Mouse (Mus musculus) forebrain, postnatal 0 days (tissue): Measurements from ENCODE around the gene Antxr1. TPM values are rescaled to one million over a fixed set of nuclear protein-coding genes. Genes with fewer than 3 reads are reported as not detected.

Experiments used
- ATAC-seq: fragments of 200-750 bp; cut with Nextera tagmentation; 2 replicates; pipeline ENCODE4 v1.8.0; 2017; ENCODE audit warnings: mild to moderate bottlenecking, moderate library complexity
- DNase-seq: peaks from one replicate; pipeline ENCODE4 v3.0.0-alpha.2; 2015
- H3K27ac ChIP-seq: fragments of 300-500 bp; sonication (generic); 2 replicates; pipeline ENCODE4 v1.5.1; 2014; ENCODE audit warnings: low read depth, mild to moderate bottlenecking, antibody characterized with exemption, low read length, moderate library complexity, mixed read lengths
- H3K27me3 ChIP-seq: fragments of 300-500 bp; sonication (generic); 2 replicates; pipeline ENCODE4 v1.6.1; 2014; ENCODE audit warnings: mild to moderate bottlenecking, low read length, mixed read lengths; ENCODE audit not compliant: insufficient read depth
- H3K36me3 ChIP-seq: fragments of 300-500 bp; sonication (generic); 2 replicates; pipeline ENCODE4 v1.6.1; 2014; ENCODE audit warnings: mild to moderate bottlenecking, moderate library complexity; ENCODE audit not compliant: insufficient read depth
- H3K4me1 ChIP-seq: fragments of 300-500 bp; sonication (generic); 2 replicates; pipeline ENCODE4 v1.6.1; 2014; ENCODE audit warnings: antibody characterized with exemption; ENCODE audit not compliant: insufficient read depth
- H3K4me2 ChIP-seq: fragments of 300-500 bp; sonication (generic); 2 replicates; pipeline ENCODE4 v1.6.1; 2014; ENCODE audit warnings: low read depth, mild to moderate bottlenecking, moderate library complexity
- H3K4me3 ChIP-seq: fragments of 300-500 bp; sonication (generic); 2 replicates; pipeline ENCODE4 v1.5.1; 2014; ENCODE audit warnings: low read depth, low read length, mixed read lengths
- H3K9ac ChIP-seq: fragments of 300-500 bp; sonication (generic); 2 replicates; pipeline ENCODE4 v1.6.1; 2014; ENCODE audit warnings: mild to moderate bottlenecking
- H3K9me3 ChIP-seq: fragments of 300-500 bp; sonication (generic); 2 replicates; pipeline ENCODE4 v1.6.1; 2016; ENCODE audit warnings: low read length
- CTCF ChIP-seq: sonication (generic); IDR thresholded peaks from 2 replicates; pipeline ENCODE4 v1.5.1; 2016; ENCODE audit warnings: antibody characterized with exemption, control low read depth, low read depth
- WGBS: fragments of 180-500 bp; shearing (Covaris S2); extraction: QIAGEN DNeasy Blood & Tissue Kit; methylation state at CpG from one replicate; pipeline ENCODE4 v1.1.7; 2014; 5-methylcytosine and 5-hydroxymethylcytosine counted together
- polyA plus RNA-seq: library from polyadenylated mRNA; unstranded; fragments of >200 nt; fragmentation: Nextera tagmentation; extraction: Ambion mirVana; gene quantifications from 2 replicates; pipeline ENCODE4 v1.2.1, GENCODE M21; 2015
- total RNA-seq: library from RNA; depleted of rRNA; stranded (reverse); fragments of >200 nt; gene quantifications from 2 replicates; pipeline ENCODE4 v1.2.3, GENCODE M21; 2014

The Antxr1 gene
- total and polyA plus RNA-seq, 2 experiments from 2014 or later = 1.8 to 13.2 TPM

DNA sequence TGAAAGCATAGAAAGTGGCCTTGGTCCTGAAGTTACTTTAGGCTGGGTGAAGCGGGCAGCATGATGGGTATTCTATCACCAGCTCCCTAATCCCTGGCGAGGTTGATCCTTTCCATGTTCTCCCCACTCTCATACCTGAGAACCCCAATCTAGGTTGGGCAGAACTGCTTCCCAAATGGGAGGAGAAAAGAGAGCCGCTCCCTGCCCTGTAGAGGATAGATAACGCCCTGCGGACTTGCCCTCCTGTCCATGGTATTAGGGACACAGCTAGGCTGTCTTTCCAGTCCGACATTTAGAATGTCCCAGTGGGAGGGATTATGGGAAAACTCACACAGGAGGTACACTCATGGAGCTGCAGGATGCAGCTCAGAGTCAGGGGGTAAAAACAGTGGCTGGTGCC, 165.3 kb downstream of the Antxr1 start:
- H3K4me1 ChIP-seq = 0 out of 2 replicates have a peak, but pooled peaks cover 10% of the 10 kb centered on the region
- H3K9ac ChIP-seq = no peak overlapping the region
- H3K9me3 ChIP-seq = no peaks in the 10 kb centered on the region
- H3K4me3 ChIP-seq = no peak overlapping the region
- WGBS = 88% methylated on average over 6 of the region's 6 CpGs
- H3K27ac ChIP-seq = no peak overlapping the region
- no peak for TF ChIP-seq CTCF
- no peak for DNase-seq
- H3K4me2 ChIP-seq = no peak overlapping the region
- ATAC-seq = no peak
- H3K27me3 ChIP-seq = no peaks in the 10 kb centered on the region
- H3K36me3 ChIP-seq = no peaks in the 10 kb centered on the region; the same call in 1 of the 2 replicates

DNA sequence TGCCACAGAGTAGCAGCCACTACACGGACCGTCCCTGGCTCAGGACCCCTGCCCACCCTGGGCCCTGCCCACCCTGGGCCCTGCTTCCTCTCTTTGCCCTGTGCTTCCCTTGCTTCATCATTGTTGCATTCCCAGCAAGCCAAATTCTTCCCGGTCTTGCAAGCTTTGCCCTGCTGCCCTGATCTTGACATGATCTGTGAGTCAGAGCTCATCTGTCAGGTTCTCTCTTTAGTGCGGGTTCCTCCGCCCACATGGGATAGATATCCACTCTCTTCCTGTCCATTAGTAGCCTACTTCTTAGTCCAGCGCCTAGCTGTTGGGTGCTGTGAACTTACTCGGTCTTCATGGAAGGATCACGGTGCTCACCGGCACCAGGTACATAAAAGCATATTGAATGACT, 167.6 kb downstream of the Antxr1 start:
- H3K4me1 ChIP-seq = 0 out of 2 replicates have a peak, but pooled peaks cover 12% of the 10 kb centered on the region
- no peak for DNase-seq
- no peaks in the 10 kb centered on the region for H3K27me3 ChIP-seq
- H3K9me3 ChIP-seq = no peaks in the 10 kb centered on the region
- no peak for TF ChIP-seq CTCF
- no peaks in the 10 kb centered on the region; the same call in 1 of the 2 replicates for H3K36me3 ChIP-seq
- ATAC-seq = no peak
- 94% methylated on average over 9 of the region's 9 CpGs for WGBS
- H3K4me3 ChIP-seq = no peak overlapping the region
- H3K9ac ChIP-seq = no peak overlapping the region
- no peak overlapping the region for H3K4me2 ChIP-seq
- no peak overlapping the region for H3K27ac ChIP-seq

DNA sequence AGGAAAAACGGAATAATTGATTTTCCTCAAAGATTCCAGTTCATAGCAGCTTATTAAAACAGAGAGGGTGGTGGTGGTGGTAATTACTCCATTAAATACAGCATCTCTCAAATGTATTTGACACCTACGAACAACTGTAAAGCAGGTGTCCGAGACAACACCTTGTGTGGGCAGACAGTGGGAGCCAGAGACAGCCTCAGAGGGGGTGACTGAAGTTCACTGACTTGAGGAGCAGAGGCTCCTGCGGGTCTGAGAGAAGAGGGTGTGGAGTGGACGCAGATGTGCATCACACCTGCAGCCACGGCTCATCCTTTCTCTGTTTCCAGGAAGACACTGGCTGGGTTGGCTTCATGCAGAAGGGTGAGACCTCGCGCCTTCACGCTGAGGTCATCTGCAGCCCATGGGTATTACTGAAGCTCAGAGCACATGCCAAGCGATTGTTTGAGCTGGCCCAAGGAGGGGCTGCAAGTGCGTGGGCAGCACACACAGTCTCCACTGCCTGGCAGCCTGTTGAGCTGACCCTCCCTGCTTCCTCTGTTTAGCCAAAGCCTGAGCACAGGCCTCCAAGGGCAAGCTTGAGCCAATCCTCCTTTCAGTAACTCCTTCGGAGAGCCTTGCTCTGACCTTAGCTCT, 168.8 kb downstream of the Antxr1 start:
- DNase-seq (no peak), ATAC-seq (no peak)
- Histone ChIP-seq H3K27me3 (no peaks in the 10 kb centered on the region), H3K4me1 (0 out of 2 replicates have a peak, but pooled peaks cover 12% of the 10 kb centered on the region), H3K36me3 (no peaks in the 10 kb centered on the region; the same call in 1 of the 2 replicates), H3K9me3 (no peaks in the 10 kb centered on the region), H3K9ac (no peak overlapping the region), H3K4me3 (no peak overlapping the region), H3K27ac (no peak overlapping the region), H3K4me2 (no peak overlapping the region)
- no peak for TF ChIP-seq CTCF
- 87% methylated on average over 12 of the region's 12 CpGs for WGBS

DNA sequence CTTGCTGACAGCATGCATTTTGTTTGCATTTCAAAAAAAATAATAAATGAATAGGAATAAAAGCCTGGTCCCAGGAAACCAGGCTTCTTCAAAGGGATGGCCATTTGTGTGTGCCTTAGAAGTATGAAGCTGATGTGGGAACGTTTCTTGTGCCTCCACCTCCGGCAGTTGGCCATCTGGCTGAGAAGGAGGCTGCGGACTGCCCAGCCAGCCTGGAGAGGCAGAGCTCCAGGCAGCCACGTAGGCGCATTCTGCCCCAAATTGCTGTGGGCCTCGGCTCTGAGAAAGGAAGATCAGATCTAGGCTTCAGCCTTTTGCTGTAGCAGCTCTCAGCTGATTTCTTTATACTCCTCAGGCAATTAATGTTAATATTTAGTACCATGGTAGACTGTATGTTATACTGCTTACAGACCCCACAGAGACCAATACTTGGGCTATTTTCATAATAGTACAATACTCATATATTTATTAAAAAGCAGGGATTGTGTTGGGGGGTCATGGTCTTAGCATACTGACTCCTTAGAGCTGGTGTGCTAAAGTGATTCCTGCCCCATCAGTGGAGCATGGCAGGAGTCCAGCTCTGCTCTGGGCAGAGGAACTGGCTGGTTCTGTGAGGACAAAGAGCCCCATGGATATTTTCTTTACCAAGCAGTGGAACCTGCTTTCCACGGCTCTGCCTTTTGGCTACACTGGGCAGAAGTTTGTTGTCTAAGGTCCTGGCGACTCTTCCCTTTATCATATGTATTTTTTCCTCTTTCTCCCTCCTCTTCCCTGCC, 169.9 kb downstream of the Antxr1 start:
- 56% methylated on average over 8 of the region's 8 CpGs for WGBS
- DNase-seq = no peak
- TF ChIP-seq CTCF = no peak
- no peaks in the 10 kb centered on the region; the same call in 1 of the 2 replicates for H3K36me3 ChIP-seq
- H3K9ac ChIP-seq = no peak overlapping the region
- H3K27ac ChIP-seq = no peak overlapping the region
- H3K9me3 ChIP-seq = no peaks in the 10 kb centered on the region
- H3K4me3 ChIP-seq = no peak overlapping the region
- no peaks in the 10 kb centered on the region for H3K27me3 ChIP-seq
- no peak for ATAC-seq
- H3K4me1 ChIP-seq = 0 out of 2 replicates have a peak, but pooled peaks cover 12% of the 10 kb centered on the region
- H3K4me2 ChIP-seq = no peak overlapping the region

DNA sequence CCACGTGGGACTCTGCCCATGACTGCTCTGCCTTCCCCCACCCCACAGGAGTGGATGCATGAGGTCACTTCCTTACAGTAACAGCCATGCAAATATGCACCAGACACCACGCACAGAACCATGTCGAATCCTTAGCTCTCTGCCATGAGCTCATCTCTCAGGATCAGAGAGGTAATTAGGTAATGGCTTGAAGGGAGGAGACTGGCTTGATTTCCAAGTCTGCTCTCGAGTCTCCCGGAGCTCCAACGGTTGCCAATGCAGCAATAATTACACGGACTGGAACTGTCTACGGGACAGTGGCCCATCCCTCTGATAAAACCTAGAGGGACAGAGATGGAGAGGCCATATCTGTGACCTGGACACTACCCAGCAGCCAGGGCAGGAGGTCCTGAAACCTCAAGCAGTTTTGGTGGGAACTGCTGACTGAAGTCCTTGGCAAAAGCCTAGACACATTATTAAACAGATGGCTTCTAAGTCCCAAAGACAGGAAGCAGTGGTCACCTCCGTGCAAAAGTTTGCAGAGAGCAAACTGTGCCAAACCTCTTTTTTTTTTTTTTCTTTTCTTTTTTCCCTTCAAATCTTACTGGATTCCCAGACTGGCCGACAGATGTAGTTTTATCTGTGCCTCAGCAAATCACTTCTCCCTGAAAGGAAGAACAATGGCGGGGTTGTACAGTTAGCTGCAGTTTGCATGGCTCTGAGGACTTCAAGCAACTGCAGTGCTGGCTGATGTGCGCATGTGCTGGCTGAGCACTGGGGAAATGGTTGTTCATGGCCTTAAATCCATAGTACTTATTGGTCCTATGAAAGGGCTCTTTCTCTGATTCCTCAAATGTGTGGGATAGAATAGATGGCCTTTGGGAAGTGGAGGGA, 174.0 kb downstream of the Antxr1 start:
- WGBS = 61% methylated on average over 12 of the region's 12 CpGs
- no peak for TF ChIP-seq CTCF
- DNase-seq = no peak
- H3K4me3 ChIP-seq = no peak overlapping the region
- no peak overlapping the region for H3K27ac ChIP-seq
- no peak overlapping the region for H3K4me2 ChIP-seq
- H3K4me1 ChIP-seq = 0 out of 2 replicates have a peak, but pooled peaks cover 14% of the 10 kb centered on the region
- H3K27me3 ChIP-seq = no peaks in the 10 kb centered on the region
- ATAC-seq = no peak
- no peak overlapping the region for H3K9ac ChIP-seq
- H3K36me3 ChIP-seq = no peaks in the 10 kb centered on the region
- no peaks in the 10 kb centered on the region for H3K9me3 ChIP-seq

DNA sequence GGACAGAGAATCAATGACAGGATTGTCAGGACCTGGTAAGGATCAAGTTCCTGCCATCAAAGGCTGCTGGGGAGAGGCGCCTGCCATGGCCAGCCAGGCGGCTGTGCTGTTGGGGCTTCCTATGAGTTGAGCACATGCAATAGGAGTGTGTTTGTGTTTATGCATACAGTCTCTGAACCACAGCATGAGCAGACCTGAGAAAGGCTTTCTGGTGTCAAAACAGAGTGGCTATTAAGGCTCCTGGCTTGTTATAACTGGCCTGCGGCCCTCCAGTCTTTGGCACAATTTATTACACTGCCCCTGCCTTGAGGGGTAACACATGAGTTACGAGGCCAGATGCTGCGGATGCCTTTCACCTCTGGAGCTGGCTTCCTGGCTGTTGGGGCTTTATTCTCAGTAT, 175.4 kb downstream of the Antxr1 start:
- Histone ChIP-seq H3K9me3 (no peaks in the 10 kb centered on the region), H3K9ac (no peak overlapping the region), H3K27me3 (no peaks in the 10 kb centered on the region), H3K36me3 (no peaks in the 10 kb centered on the region), H3K4me2 (no peak overlapping the region), H3K4me1 (0 out of 2 replicates have a peak, but pooled peaks cover 3% of the 10 kb centered on the region), H3K4me3 (no peak overlapping the region), H3K27ac (no peak overlapping the region)
- no peak for TF ChIP-seq CTCF
- 91% methylated on average over 5 of the region's 5 CpGs for WGBS
- ATAC-seq (no peak), DNase-seq (no peak)
